Mouse (Mus musculus): ENCODE measurements around the gene Kdm4a. TPM values are rescaled to one million over a fixed set of nuclear protein-coding genes. Genes with fewer than 3 reads are reported as not detected.

Kdm4a gene
- polyA plus RNA-seq, 1 experiment from 2014 or later = 39.8 TPM

- POLR2A ChIA-PET = no interaction called here
- ATAC-seq (no peak), DNase-seq (ENCODE audit: low read depth, low spot score) (no peak)
- H3K27me3 ChIP-seq = no peaks in the 10 kb centered on the region
- in situ Hi-C loops (cut with MboI; ENCODE audit: low pct_unique_long_range_greater_than_20kb) = no loop called here
- CTCF ChIA-PET = no interaction called here
- TF ChIP-seq CTCF (IDR thresholded peaks at IDR 0.05) = no peak
These were observed 86.9 kb downstream of the Kdm4a start for GRCm38 (mm10) chr4:118092784-118093457.

GRCm38 (mm10) chr4:118090449-118090848, 89.4 kb downstream of the Kdm4a start:
- no peak for ATAC-seq
- H3K27me3 ChIP-seq = no peaks in the 10 kb centered on the region
- no peak for TF ChIP-seq CTCF (IDR thresholded peaks at IDR 0.05)
- ChIA-PET POLR2A (no interaction called here), CTCF (no interaction called here)
- no peak for DNase-seq (ENCODE audit: low read depth, low spot score)
- in situ Hi-C loops (cut with MboI; ENCODE audit: low pct_unique_long_range_greater_than_20kb) = no loop called here

GRCm38 (mm10) chr4:118089939-118090338, 89.9 kb downstream of the Kdm4a start:
- DNase-seq (ENCODE audit: low read depth, low spot score) (no peak), ATAC-seq (no peak)
- in situ Hi-C loops (cut with MboI; ENCODE audit: low pct_unique_long_range_greater_than_20kb) = loop anchor here (5.0 kb wide), 1 partner anchor 202 kb away; the partner anchor contains the start of gene Ptprf
- H3K27me3 ChIP-seq = no peaks in the 10 kb centered on the region
- TF ChIP-seq CTCF (IDR thresholded peaks at IDR 0.05) = peak; percentile 84
- ChIA-PET POLR2A (no interaction called here), CTCF (no interaction called here)

- no peak for ATAC-seq
- in situ Hi-C loops (cut with MboI; ENCODE audit: low pct_unique_long_range_greater_than_20kb) = loop anchor here (5.0 kb wide), 1 partner anchor 204 kb away; the partner anchor contains the start of gene Ptprf
- no peak for DNase-seq (ENCODE audit: low read depth, low spot score)
- POLR2A ChIA-PET = no interaction called here
- CTCF ChIA-PET = interaction anchor here (1.4 kb wide), 1 partner anchor 8 kb away, joined by 5 read pairs; no protein-coding TSS in a partner anchor
- TF ChIP-seq CTCF (IDR thresholded peaks at IDR 0.05) = no peak
- H3K27me3 ChIP-seq = no peaks in the 10 kb centered on the region
These were observed 91.1 kb downstream of the Kdm4a start for GRCm38 (mm10) chr4:118088771-118089170.

Other genes starting within 250 kb of the Kdm4a start
- gene St3gal3, start 45.1 kb downstream of the Kdm4a start, polyA plus RNA-seq (2021) = 27.4 TPM
- gene Ptprf, start 111.4 kb upstream of the Kdm4a start, polyA plus RNA-seq (2021) = 5.9 TPM
- gene Szt2, start 229.2 kb upstream of the Kdm4a start, polyA plus RNA-seq (2021) = 14.7 TPM
- gene Med8, start 229.3 kb upstream of the Kdm4a start, polyA plus RNA-seq (2021) = 44.5 TPM
- 63.5 TPM for gene Elovl1, start 248.1 kb upstream of the Kdm4a start, polyA plus RNA-seq (2021)

All from Patski (cell line).